Mouse (Mus musculus): Measurements from ENCODE around the gene Slc7a14.
"Not testable (repeated sequence)": the region's sequence is repeated elsewhere in the genome, so short reads cannot be mapped to it uniquely, and the experiment has no call there.

Gene Slc7a14

DNA sequence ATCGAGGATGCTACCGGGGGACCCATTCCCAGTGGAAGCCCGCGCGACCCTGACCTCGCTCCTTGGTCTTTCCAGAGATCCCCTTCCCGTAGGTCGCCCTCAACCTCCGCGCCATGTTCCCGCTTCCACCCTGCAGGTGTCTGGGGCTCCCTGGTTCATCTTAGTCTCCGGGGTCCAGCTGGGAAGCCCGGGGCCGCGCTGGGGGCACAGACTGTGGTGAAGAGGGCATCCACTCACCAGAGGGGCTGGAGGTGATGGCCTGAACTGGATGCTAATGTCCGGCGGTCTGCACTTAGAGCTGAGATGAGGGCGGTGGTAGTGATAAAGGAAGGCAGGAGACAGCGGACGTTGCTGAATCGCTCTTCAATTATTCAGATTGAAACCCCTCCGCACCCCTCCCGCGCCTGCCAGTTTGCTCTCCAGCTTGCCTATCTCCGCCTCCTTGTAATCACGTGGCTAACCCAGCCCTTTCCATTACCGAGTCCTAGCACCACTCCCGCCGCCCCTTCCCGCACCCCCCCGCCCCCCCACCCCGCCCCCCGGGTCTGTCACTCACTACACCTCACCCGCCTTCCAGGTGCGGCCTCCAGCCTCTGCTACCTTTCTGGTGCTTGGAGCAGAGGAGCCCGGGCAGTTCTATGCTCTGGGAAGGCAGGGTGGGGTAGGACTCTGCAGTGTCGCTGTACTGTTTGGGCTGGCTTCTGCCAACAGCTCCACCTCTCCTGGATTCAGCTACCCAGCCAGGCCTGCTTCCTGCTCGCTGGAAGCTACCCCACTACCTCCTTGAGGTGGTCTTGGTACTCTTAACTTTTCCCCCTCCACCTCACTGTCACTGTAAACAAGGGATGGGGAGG lies at the start of gene Slc7a14:
Gene Slc7a14 (minus strand): TSS at position 445 of the 854 bp plus-strand sequence.
- DNase-seq (ENCODE audit: low read depth, low spot score): peak; percentile 45

- DNase-seq (ENCODE audit: low read depth, low spot score): no peak
Observed at GRCm38 (mm10) chr3:31346540-31346939, 36.4 kb upstream of the Slc7a14 start.

DNA sequence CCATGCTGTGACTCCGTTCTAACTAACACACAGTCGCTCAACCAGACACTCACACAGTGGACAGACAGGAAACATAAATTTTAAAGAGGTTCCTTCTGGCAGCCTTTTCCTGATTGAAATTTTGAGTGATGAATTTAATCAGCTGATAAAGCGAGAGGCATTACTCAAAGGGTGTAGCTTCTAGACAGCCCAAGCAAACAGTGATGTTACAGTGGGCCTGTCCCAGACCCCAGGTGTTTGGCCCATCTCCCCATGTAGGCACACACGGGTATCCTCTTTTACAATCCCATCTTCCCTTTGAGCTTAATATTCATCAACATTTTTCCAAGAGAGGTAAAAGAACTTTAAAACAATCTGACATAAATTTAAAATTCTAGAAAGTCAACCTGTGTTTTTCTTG lies 35.6 kb upstream of the Slc7a14 start:
- DNase-seq (ENCODE audit: low read depth, low spot score): no peak

- no peak for DNase-seq (ENCODE audit: low read depth, low spot score)
Observed at GRCm38 (mm10) chr3:31339236-31339635, 29.1 kb upstream of the Slc7a14 start.

DNA sequence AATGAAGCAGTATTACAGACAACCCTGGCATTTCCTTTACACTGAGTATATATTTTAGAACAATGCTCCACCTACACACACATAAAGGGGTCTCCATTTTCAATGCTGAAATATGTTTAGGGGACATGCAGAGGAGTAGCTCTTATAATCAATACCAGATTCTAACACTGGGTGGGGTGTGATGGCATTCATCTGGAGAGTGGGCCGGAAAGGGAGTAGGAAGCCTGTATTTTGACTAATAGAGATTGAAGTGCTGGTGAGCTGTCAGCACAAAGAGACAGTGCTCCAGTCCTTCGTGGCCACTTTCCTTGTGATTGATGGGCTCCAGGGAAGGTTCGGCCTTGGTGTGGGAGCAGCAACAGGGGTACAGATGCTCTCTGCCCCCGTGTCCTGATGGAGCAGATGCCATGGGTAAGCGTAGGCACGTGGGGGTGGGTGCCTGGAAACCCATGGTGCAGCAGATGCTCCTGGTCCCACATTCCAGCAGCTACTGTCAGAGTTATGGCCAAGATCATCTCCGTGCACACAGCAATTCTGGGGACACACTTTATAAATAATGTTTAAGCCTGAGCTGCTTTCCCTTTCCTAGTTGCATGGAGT lies 18.2 kb upstream of the Slc7a14 start:
- no peak for DNase-seq (ENCODE audit: low read depth, low spot score)

DNA sequence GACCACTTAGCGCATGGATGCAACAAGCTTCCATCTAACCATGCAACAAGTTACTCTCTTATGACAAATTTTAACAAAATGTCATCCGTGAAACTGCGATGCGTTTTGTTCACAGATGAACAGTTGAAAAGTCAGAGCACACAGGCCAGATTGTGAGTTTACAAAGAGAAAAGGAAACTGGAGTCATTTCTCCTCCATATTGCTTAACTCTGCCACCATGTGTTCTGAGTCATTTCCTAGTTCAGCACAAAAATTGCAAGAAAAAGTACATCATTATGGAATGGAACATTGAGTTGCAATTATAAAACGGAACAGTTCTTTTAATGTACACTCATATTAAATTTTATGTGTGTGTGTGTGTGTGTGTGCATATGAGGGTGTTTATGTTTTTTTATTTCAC lies 17.6 kb upstream of the Slc7a14 start:
- no peak for DNase-seq (ENCODE audit: low read depth, low spot score)

- DNase-seq (ENCODE audit: low read depth, low spot score): no peak
Observed at GRCm38 (mm10) chr3:31324231-31324654, 14.1 kb upstream of the Slc7a14 start.

GRCm38 (mm10) chr3:31309371-31309933 lies 726 bp downstream of the Slc7a14 start:
- no peak for DNase-seq (ENCODE audit: low read depth, low spot score)

- peak; percentile 77 for DNase-seq (ENCODE audit: low read depth, low spot score)
Observed at GRCm38 (mm10) chr3:31308906-31309305, 1.3 kb downstream of the Slc7a14 start.

- DNase-seq (ENCODE audit: low read depth, low spot score): no peak
Observed at GRCm38 (mm10) chr3:31307936-31308335, 2.2 kb downstream of the Slc7a14 start.

DNA sequence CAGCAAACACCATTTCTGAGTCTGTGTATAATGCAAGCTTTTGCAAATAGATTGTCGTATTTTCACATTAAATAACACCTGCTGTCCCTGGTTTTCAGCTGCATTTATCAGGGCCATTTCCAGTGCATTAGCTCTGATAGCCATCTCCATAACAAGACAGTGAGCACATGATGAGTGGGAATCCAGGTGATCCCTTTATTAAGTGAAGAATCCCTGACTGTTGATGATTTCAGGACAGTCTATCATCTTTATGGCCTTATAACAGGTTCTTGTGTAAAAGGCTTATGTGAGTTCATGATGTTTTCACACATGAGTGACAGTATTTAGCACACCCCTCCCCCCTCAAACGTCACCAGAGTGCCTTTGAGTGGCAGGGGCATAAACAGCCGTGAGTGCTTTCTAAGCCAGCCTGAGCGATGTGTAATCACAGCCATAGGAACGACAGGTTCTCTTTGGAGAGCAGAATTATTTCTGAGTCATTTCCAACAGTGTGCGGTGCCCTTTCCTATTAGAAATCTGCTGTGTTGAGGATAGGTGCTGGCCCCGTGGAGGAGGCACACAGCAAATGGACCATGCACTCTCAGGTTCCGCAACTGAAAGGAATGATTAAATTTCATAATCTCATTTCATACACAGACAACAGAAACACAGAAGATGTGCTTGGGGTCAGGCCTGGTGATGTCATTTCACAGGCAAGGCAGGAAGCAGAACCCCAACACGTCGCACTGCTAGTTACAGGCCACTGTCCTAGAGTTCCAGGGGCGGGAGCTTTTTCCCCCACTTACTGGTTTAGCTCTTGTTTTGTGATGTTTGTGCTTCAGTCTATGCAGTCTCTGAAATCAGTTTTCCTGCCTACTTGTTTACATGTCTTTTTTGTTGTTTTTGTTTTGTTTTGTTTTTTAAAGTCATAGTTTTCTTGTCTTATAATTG lies 18.2 kb downstream of the Slc7a14 start:
- no peak for DNase-seq (ENCODE audit: low read depth, low spot score)

- DNase-seq (ENCODE audit: low read depth, low spot score): no peak
Observed at GRCm38 (mm10) chr3:31287421-31287948, 22.7 kb downstream of the Slc7a14 start.

GRCm38 (mm10) chr3:31281116-31281515 lies 29.1 kb downstream of the Slc7a14 start:
- no peak for DNase-seq (ENCODE audit: low read depth, low spot score)

DNA sequence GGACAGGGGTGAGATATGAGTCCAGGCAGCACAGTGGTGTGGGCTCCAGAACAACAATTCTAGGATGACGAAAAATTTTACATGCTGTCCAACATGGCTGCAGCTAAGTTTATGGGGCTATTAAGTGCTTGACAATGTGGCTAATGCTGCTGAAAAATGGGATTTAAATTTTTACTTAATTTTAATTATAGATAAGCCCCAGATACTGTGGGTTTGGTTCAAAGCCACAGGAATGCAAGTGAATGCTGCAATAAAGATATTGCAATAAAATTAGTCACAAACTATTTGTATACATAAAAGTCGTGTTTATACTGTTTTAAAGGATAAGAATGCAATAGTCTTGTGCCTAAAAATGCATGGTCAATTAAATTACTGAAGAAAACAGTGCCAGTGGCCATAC lies 35.3 kb downstream of the Slc7a14 start:
- DNase-seq (ENCODE audit: low read depth, low spot score): no peak

DNA sequence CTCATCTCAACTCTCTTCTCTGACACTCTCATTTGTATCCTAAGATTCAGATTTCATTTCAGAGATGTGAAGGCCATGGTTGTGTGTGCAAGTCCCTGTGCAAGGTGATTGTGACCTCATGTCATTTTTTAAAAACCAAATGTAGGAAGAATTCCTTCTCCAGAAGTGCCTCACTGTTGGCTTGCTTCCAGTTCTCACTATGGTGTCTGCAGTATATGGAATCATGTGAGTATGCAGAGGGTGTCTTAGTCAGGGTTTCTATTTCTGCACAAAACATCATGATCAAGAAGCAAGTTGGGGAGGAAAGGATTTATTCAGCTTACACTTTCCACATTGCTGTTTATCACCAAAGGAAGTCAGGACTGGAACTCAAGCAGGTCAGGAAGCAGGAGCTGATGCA lies 36.9 kb downstream of the Slc7a14 start:
- DNase-seq (ENCODE audit: low read depth, low spot score): not testable (repeated sequence)

- no peak for DNase-seq (ENCODE audit: low read depth, low spot score)
Observed at GRCm38 (mm10) chr3:31272635-31273034, 37.5 kb downstream of the Slc7a14 start.

DNA sequence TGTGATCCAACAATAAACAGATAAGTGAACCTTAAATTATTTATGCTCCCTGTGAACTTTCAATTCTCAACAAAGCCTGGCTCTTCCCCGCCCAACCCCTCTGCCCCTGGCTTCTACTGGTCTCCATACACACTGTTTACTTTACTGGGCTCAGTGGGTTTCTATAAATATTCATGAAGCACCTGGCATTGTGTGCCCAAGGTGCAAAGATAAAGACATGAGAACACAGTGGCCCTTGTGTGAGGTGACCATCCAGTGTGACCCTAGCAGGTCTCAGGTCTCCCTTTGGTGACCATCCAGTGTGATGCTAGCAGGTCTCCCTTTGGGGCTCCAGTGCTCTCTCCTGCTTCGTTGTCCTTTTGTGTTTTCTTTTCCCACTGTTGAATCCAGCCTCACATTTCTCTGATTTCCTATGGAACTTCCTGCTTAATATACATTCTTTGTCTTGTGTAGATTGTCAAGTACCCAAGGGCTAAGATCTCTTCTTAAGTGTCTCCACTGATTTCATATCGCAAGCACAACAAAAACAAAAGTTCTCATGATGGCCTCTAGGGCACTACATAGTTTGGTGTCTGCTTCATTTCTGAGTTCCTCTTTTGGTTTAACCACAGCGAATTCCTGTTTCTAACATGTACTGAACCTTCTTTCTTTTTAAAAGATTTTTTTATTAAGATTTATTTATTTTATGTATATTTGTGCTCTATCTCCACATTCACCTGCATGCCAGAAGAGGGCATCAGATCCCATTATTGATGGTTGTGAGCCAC lies 40.4 kb downstream of the Slc7a14 start:
- DNase-seq (ENCODE audit: low read depth, low spot score): no peak

DNA sequence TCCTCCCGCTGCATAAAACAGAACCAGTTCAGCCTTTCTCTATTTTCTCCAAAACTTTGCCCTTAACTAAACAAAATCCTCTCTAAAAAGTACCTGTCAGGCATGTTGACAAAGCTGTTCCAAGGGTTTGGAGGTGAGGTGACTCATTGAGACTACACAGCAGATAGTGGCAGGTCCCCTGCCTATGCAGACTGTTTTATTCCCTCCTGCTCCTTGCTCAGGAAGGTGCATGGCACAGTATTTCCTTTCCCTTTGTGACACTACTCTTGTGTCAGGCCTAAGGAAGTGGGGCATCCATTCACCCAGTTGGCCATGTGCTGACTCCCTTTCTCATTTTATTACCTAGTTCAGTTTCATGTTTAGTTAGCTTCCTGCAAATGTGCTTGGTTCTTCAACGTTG lies 42.3 kb downstream of the Slc7a14 start:
- no peak for DNase-seq (ENCODE audit: low read depth, low spot score)

- no peak for DNase-seq (ENCODE audit: low read depth, low spot score)
Observed at GRCm38 (mm10) chr3:31266941-31267340, 43.2 kb downstream of the Slc7a14 start.

DNA sequence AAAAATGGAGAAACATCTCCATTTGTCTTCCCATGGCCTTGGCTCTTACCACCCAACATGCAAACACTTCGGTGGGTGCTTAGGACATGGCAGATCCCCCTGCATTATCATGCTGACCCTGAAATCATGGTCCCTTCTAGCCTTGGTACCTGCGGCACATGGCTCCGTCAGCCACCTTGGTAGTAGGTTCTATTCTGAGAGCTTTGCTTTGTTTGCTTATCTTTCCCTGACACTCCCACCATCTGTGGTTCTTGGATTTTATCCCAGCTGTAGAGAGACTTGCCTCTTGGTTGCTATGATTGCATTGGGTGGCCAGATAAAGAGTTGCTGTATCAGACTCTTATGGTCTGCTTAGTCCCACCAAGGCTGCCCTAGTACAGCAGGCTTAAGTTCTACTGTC lies 46.6 kb downstream of the Slc7a14 start:
- DNase-seq (ENCODE audit: low read depth, low spot score): no peak

All from R1 (cell line).